Mouse (Mus musculus): ENCODE data around the gene Tef.

The Tef gene

GRCm38 (mm10) chr15:81822631-81823030 is 20.4 kb downstream of the Tef start:
- no peak for ATAC-seq (ENCODE audit: insufficient number of reproducible peaks, low FRiP score, low TSS enrichment)

GRCm38 (mm10) chr15:81824832-81825231 is 22.6 kb downstream of the Tef start:
- ATAC-seq (ENCODE audit: insufficient number of reproducible peaks, low FRiP score, low TSS enrichment), result no peak

DNA sequence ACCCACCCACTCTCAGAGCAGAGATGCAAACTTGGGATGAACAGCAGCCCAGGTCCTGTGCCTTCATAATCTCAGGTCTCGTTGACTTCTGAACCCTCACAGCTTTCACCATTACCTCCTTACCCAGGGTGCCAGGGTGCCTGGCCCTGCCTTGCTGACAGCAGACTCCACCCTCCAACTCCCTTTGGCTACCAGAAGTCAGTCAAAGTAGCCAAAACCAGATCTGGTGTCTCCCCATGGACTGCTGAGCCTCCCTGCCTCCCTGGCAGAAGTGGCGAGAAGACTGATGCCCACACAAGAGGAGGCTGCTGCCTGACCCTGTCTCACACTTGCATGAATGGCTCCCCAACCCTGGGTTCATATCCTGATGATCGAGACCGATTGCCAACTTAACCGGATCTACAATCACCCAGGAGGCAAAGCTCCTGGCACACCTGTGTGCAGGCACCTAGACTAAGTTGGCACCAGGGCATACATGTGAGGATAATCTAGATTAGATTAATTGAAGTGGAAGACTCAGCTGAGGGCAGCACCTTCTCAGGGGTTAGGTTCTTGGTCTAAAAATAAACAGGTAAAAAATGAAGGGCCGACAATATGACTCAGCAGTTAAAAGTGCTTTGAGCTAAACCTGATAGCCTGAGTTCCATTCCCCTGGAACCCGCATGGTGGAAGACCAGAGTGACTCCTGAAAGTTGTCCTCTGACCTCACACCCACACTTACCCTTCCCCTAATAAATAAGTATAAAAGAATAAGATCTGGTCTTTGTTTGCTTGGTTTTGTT is 26.4 kb downstream of the Tef start:
- ATAC-seq (ENCODE audit: insufficient number of reproducible peaks, low FRiP score, low TSS enrichment), result no peak

GRCm38 (mm10) chr15:81829208-81829580 is 27.0 kb downstream of the Tef start:
- ATAC-seq (ENCODE audit: insufficient number of reproducible peaks, low FRiP score, low TSS enrichment), result no peak

- no peak for ATAC-seq (ENCODE audit: insufficient number of reproducible peaks, low FRiP score, low TSS enrichment)
Measured at GRCm38 (mm10) chr15:81830530-81830929, 28.3 kb downstream of the Tef start.

- ATAC-seq (ENCODE audit: insufficient number of reproducible peaks, low FRiP score, low TSS enrichment), result peak; percentile 83
Measured at GRCm38 (mm10) chr15:81831136-81831825, 29.1 kb downstream of the Tef start.

DNA sequence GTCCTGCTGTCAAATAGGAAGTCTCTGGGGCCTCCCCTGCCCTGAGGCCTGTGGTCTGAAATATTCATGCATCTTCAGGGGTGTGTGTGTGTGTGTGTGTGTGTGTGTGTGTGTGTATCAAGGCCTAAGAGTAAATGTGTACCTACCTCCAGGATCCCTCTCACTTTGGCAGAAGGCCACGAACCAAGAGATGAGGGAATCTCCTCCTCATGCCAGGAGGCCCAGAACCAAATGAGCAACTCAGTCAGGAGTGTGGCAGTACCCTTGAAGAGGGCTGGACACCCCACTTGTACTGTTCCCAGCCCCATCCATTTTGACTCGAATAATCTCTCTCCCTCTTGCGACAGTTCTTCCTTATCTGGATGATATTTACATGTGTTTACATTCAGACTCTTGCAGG is 30.0 kb downstream of the Tef start:
- no peak for ATAC-seq (ENCODE audit: insufficient number of reproducible peaks, low FRiP score, low TSS enrichment)

- ATAC-seq (ENCODE audit: insufficient number of reproducible peaks, low FRiP score, low TSS enrichment), result no peak
Measured at GRCm38 (mm10) chr15:81833481-81833880, 31.3 kb downstream of the Tef start.

- no peak for ATAC-seq (ENCODE audit: insufficient number of reproducible peaks, low FRiP score, low TSS enrichment)
Measured at GRCm38 (mm10) chr15:81834171-81834841, 32.1 kb downstream of the Tef start.

- ATAC-seq (ENCODE audit: insufficient number of reproducible peaks, low FRiP score, low TSS enrichment), result no peak
Measured at GRCm38 (mm10) chr15:81835007-81835880, 33.0 kb downstream of the Tef start.

GRCm38 (mm10) chr15:81836124-81836821 is 34.1 kb downstream of the Tef start:
- ATAC-seq (ENCODE audit: insufficient number of reproducible peaks, low FRiP score, low TSS enrichment), result peak; percentile 43

DNA sequence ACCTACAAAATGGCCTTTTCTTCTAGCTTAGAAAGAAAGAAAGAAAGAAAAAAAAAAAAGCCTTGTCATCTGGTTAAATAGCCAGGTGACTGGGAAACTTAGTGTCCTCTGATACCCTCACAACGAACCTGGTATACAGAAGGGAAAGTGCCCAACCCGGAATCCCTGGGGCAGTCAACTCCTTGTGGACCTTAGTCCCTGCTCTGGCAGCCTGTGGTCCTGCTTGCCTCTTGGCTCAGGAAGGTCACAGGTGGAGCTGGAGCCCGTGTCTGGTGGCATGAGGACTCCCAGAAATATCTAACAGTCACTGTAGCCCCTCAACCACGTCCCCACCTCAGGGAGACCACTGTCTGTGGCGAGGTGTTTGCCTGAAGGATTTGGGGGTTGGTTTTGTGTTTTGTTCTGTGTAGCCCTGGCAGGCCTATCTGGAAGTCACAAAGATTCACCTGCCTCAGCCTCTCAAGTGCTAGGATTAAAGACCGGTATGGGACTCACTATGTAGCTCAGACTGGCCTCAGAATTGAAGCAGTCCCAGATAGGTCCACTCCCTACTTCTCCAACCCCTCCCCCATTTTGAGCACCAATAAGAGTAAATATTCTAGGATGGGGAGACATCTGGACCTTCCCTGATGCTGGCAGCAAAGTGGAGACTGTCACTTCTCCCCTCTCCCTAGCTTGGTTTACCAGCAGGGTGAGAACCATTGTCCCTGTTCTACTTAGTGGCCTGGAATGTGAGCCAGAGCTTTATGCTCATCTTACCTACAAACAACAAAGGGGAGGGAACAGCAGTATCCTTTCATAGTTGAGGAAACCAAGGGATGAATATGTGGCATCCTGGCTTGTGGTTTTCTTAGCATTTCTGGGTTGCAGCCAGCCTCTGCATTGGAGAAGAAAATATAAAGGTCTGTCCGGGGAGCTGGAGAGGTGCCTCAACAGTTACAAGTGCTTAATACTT is 35.0 kb downstream of the Tef start:
- no peak for ATAC-seq (ENCODE audit: insufficient number of reproducible peaks, low FRiP score, low TSS enrichment)

DNA sequence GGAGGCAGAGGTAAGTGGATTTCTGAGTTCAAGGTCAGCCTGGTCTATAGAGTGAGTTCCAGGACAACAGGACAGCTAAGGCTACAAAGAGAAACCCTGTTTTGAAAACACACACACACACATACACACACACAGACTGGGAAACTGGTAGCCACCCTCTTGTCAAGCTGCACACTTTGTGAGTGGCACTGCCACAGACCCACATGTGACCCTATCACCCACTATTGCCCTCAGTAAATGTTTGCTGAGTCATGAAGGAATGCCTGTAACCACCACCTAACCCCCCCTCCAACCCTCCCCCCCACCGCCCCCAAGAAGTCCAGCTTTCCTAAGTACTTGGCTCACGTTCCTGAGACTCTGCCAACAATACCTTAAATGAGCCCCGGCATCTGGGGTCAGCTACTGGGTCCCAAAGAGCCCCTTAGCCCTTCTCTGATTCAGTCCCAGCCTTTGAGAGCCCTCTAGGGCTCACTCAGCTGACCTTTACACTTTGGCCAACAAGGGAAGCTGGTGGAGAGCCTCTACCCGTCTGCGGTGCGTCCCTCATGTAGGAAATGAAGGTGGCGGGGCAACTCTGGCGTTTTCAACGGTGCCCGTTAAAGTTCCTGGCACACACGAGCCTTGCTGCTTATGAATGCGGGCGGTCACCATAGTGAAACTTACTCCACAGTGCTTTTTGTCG is 36.5 kb downstream of the Tef start:
- ATAC-seq (ENCODE audit: insufficient number of reproducible peaks, low FRiP score, low TSS enrichment), result no peak

DNA sequence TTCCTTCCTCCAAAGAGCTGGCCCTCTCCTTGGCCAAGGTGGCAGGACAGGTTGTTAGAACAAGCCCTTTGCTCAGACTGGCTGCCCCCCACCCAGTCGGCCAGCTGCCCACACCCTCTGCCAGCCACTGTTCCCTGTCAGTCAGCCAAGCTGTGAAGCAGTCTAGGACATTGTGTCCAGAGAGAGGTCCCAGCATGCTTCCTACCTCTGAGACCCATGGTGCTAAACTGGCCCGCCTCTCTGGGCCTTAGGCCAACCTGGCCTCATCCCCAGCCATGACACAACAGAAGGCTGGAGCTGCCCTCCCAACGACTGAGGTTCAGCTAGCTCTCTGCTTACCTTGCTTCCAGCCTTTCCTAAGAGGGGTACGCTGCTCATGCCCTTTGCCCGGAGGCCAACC is 37.4 kb downstream of the Tef start:
- ATAC-seq (ENCODE audit: insufficient number of reproducible peaks, low FRiP score, low TSS enrichment), result peak; percentile 84

GRCm38 (mm10) chr15:81840306-81840705 is 38.1 kb downstream of the Tef start:
- ATAC-seq (ENCODE audit: insufficient number of reproducible peaks, low FRiP score, low TSS enrichment), result no peak

DNA sequence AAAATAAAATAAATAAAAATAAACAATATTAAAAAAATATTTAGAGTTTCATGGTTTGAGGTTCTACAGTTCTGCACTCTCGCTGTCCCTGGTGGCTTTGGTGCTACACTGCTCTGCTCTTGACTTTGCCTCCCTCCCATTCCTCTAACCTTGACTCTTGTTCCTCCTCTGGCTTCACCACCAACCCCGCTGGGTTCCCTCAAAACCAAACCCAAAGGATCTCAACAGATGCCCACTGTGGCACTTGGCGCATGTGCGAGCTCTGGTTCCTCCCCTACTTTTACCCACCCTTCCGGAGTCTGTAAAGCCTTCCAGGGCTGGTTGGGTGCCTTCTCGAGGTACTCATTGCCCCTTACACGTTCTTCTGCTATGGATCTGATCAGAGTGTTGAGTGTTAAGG is 40.1 kb downstream of the Tef start:
- ATAC-seq (ENCODE audit: insufficient number of reproducible peaks, low FRiP score, low TSS enrichment), result no peak

DNA sequence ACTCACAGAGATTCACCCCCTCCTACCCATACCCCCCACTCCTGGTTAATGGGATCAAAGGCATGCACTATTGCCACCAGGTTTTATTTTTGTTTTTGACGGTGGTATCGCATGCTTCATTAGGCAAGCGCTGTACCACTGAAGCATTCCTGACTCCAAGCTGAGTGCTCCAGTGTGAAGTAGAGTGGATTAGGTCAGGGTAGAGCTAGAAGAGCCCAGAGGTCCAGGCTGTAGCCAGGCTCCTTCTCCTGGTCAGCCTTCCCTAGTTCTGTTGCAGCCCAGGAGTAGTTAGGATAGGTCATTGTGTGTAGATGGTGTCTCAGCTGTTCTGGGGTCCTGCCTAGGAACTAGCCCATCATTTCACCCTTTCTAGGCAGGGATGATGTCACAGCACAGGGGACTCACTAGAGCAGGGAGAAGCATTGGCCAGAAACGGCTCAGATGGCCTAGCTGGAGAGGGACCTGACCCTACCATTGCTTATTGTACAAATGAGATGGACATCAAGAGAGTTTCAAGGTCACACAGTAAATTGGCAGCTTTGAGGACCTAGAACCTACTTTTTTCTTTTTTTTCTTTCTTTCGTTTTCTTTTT is 42.9 kb downstream of the Tef start:
- ATAC-seq (ENCODE audit: insufficient number of reproducible peaks, low FRiP score, low TSS enrichment), result no peak

GRCm38 (mm10) chr15:81845724-81846123 is 43.5 kb downstream of the Tef start:
- no peak for ATAC-seq (ENCODE audit: insufficient number of reproducible peaks, low FRiP score, low TSS enrichment)
